Mouse (Mus musculus) hindbrain, embryonic 14.5 days (tissue): Measurements from ENCODE around the gene Col6a3. TPM values are rescaled to one million over a fixed set of nuclear protein-coding genes. Genes with fewer than 3 reads are reported as not detected.
A peak's percentile ranks its signal among the peaks of the same experiment; 100 is the strongest.

Source experiments
- ATAC-seq: fragments of 200-750 bp; cut with Nextera tagmentation; 2 replicates; pipeline ENCODE4 v1.8.0; 2017; ENCODE audit warnings: moderate number of reproducible peaks, mild to moderate bottlenecking, moderate TSS enrichment, moderate library complexity; ENCODE audit not compliant: low FRiP score
- DNase-seq: peaks from one replicate; pipeline ENCODE4 v3.0.0-alpha.2; 2015; ENCODE audit warnings: low spot score
- H3K27ac ChIP-seq: fragments of 300-500 bp; sonication (generic); 2 replicates; pipeline ENCODE4 v1.5.1; 2014; ENCODE audit warnings: mild to moderate bottlenecking, moderate library complexity
- H3K27me3 ChIP-seq: fragments of 300-500 bp; sonication (generic); 2 replicates; pipeline ENCODE4 v1.6.1; 2014; ENCODE audit warnings: mild to moderate bottlenecking, low read length, mixed read lengths; ENCODE audit not compliant: control insufficient read depth, insufficient read depth
- H3K36me3 ChIP-seq: fragments of 300-500 bp; sonication (generic); replicated peaks from 2 replicates; pipeline ENCODE4 v1.6.1; 2014; ENCODE audit not compliant: control insufficient read depth, insufficient read depth
- H3K4me1 ChIP-seq: fragments of 300-500 bp; sonication (generic); replicated peaks from 2 replicates; pipeline ENCODE4 v1.6.1; 2014; ENCODE audit warnings: antibody characterized with exemption, low read length, mixed read lengths; ENCODE audit not compliant: control insufficient read depth, insufficient read depth
- H3K4me2 ChIP-seq: fragments of 300-500 bp; sonication (generic); replicated peaks from 2 replicates; pipeline ENCODE4 v1.6.1; 2014; ENCODE audit warnings: mild to moderate bottlenecking, moderate library complexity
- H3K4me3 ChIP-seq: fragments of 300-500 bp; sonication (generic); replicated peaks from 2 replicates; pipeline ENCODE4 v1.5.1; 2014; ENCODE audit warnings: mild to moderate bottlenecking, low read length
- H3K9ac ChIP-seq: fragments of 300-500 bp; sonication (generic); 2 replicates; pipeline ENCODE4 v1.6.1; 2014
- H3K9me3 ChIP-seq: fragments of 300-500 bp; sonication (generic); 2 replicates; pipeline ENCODE4 v1.6.1; 2016; ENCODE audit warnings: low read length; ENCODE audit not compliant: control insufficient read depth
- WGBS: fragments of 180-500 bp; shearing (Covaris S2); extraction: QIAGEN DNeasy Blood & Tissue Kit; methylation state at CpG from one replicate; pipeline ENCODE4 v1.1.7; 2014; 5-methylcytosine and 5-hydroxymethylcytosine counted together
- polyA plus RNA-seq: library from polyadenylated mRNA; unstranded; fragments of >200 nt; fragmentation: Nextera tagmentation; extraction: Ambion mirVana; gene quantifications from 2 replicates; pipeline ENCODE4 v1.2.1, GENCODE M21; 2014

The Col6a3 gene
- polyA plus RNA-seq, 1 experiment from 2014 or later, result 11.9 TPM

- Histone ChIP-seq H3K9ac (no peak overlapping the region), H3K4me1 (no peaks in the 10 kb centered on the region; the same call in 1 of the 2 replicates), H3K27ac (peak overlapping the region; percentile 55), H3K9me3 (no peaks in the 10 kb centered on the region), H3K27me3 (no peaks in the 10 kb centered on the region), H3K36me3 (no peaks in the 10 kb centered on the region), H3K4me2 (0 out of 2 replicates have a peak overlapping the region, but pooled peaks have one; percentile 6), H3K4me3 (no peak overlapping the region)
- ATAC-seq, result peak; percentile 92
- 8% methylated on average over 10 of the region's 10 CpGs for WGBS
- DNase-seq, result peak; percentile 63
These were observed 68.1 kb downstream of the Col6a3 start for GRCm38 (mm10) chr1:90775477-90776241.

GRCm38 (mm10) chr1:90771172-90771571, 72.6 kb downstream of the Col6a3 start:
- no peaks in the 10 kb centered on the region for H3K9me3 ChIP-seq
- no peak overlapping the region for H3K4me2 ChIP-seq
- 60% methylated on average over 4 of the region's 4 CpGs for WGBS
- no peak overlapping the region for H3K4me3 ChIP-seq
- no peak for ATAC-seq
- H3K27ac ChIP-seq, result no peak overlapping the region
- H3K36me3 ChIP-seq, result no peaks in the 10 kb centered on the region
- H3K4me1 ChIP-seq, result no peaks in the 10 kb centered on the region; the same call in 1 of the 2 replicates
- no peak overlapping the region for H3K9ac ChIP-seq
- no peak for DNase-seq
- no peaks in the 10 kb centered on the region for H3K27me3 ChIP-seq

- H3K4me1 ChIP-seq, result no peaks in the 10 kb centered on the region
- H3K27ac ChIP-seq, result no peak overlapping the region
- 91% methylated on average over 7 of the region's 7 CpGs for WGBS
- H3K4me3 ChIP-seq, result no peak overlapping the region
- no peak for DNase-seq
- H3K36me3 ChIP-seq, result no peaks in the 10 kb centered on the region
- H3K9ac ChIP-seq, result no peak overlapping the region
- H3K4me2 ChIP-seq, result no peak overlapping the region
- H3K9me3 ChIP-seq, result no peaks in the 10 kb centered on the region
- no peaks in the 10 kb centered on the region for H3K27me3 ChIP-seq
- no peak for ATAC-seq
These were observed 73.7 kb downstream of the Col6a3 start for GRCm38 (mm10) chr1:90770027-90770426.

GRCm38 (mm10) chr1:90769301-90769700, 74.5 kb downstream of the Col6a3 start:
- 76% methylated on average over 7 of the region's 7 CpGs for WGBS
- H3K9me3 ChIP-seq, result no peaks in the 10 kb centered on the region
- H3K36me3 ChIP-seq, result no peaks in the 10 kb centered on the region
- no peaks in the 10 kb centered on the region for H3K4me1 ChIP-seq
- no peak overlapping the region for H3K4me2 ChIP-seq
- H3K27me3 ChIP-seq, result no peaks in the 10 kb centered on the region
- H3K4me3 ChIP-seq, result no peak overlapping the region
- no peak overlapping the region for H3K27ac ChIP-seq
- DNase-seq (no peak), ATAC-seq (no peak)
- no peak overlapping the region for H3K9ac ChIP-seq

- no peak overlapping the region for H3K4me2 ChIP-seq
- DNase-seq (no peak), ATAC-seq (no peak)
- H3K9me3 ChIP-seq, result no peaks in the 10 kb centered on the region
- H3K9ac ChIP-seq, result no peak overlapping the region
- 92% methylated on average over 4 of the region's 4 CpGs for WGBS
- H3K4me3 ChIP-seq, result no peak overlapping the region
- H3K4me1 ChIP-seq, result peaks cover 13% of the 10 kb centered on the region
- H3K27ac ChIP-seq, result no peak overlapping the region
- H3K36me3 ChIP-seq, result no peaks in the 10 kb centered on the region
- H3K27me3 ChIP-seq, result no peaks in the 10 kb centered on the region
These were observed 85.6 kb downstream of the Col6a3 start for GRCm38 (mm10) chr1:90758091-90758673.

GRCm38 (mm10) chr1:90753869-90754563, 89.8 kb downstream of the Col6a3 start:
- H3K4me1 ChIP-seq, result peaks cover 13% of the 10 kb centered on the region
- peak; percentile 56 for DNase-seq
- H3K4me2 ChIP-seq, result 0 out of 2 replicates have a peak overlapping the region, but pooled peaks have one; percentile 2
- H3K9ac ChIP-seq, result no peak overlapping the region
- no peaks in the 10 kb centered on the region for H3K36me3 ChIP-seq
- peak overlapping the region; percentile 48; the same call in 1 of the 2 replicates for H3K27ac ChIP-seq
- peak; percentile 24; the same call in 1 of the 2 replicates for ATAC-seq
- H3K4me3 ChIP-seq, result no peak overlapping the region
- 36% methylated on average over 17 of the region's 17 CpGs for WGBS
- H3K27me3 ChIP-seq, result no peaks in the 10 kb centered on the region
- H3K9me3 ChIP-seq, result no peaks in the 10 kb centered on the region

- ATAC-seq (no peak), DNase-seq (no peak)
- H3K27ac ChIP-seq, result no peak overlapping the region
- no peak overlapping the region for H3K4me2 ChIP-seq
- H3K4me1 ChIP-seq, result peaks cover 13% of the 10 kb centered on the region
- H3K36me3 ChIP-seq, result no peaks in the 10 kb centered on the region
- no peaks in the 10 kb centered on the region for H3K27me3 ChIP-seq
- H3K9ac ChIP-seq, result no peak overlapping the region
- no peak overlapping the region for H3K4me3 ChIP-seq
- no peaks in the 10 kb centered on the region for H3K9me3 ChIP-seq
- 88% methylated on average over 4 of the region's 4 CpGs for WGBS
These were observed 92.5 kb downstream of the Col6a3 start for GRCm38 (mm10) chr1:90751221-90751620.

- H3K4me1 ChIP-seq, result peaks cover 15% of the 10 kb centered on the region
- H3K36me3 ChIP-seq, result no peaks in the 10 kb centered on the region
- H3K4me3 ChIP-seq, result no peak overlapping the region
- ATAC-seq (no peak), DNase-seq (no peak)
- H3K9me3 ChIP-seq, result no peaks in the 10 kb centered on the region
- no peak overlapping the region for H3K27ac ChIP-seq
- WGBS, result 66% methylated on average over 8 of the region's 8 CpGs
- no peaks in the 10 kb centered on the region for H3K27me3 ChIP-seq
- H3K4me2 ChIP-seq, result no peak overlapping the region
- H3K9ac ChIP-seq, result no peak overlapping the region
These were observed 93.6 kb downstream of the Col6a3 start for GRCm38 (mm10) chr1:90750169-90750568.

- Histone ChIP-seq H3K9ac (no peak overlapping the region), H3K4me2 (no peak overlapping the region), H3K4me3 (no peak overlapping the region), H3K27me3 (no peaks in the 10 kb centered on the region), H3K36me3 (no peaks in the 10 kb centered on the region), H3K4me1 (peaks cover 15% of the 10 kb centered on the region), H3K27ac (no peak overlapping the region), H3K9me3 (no peaks in the 10 kb centered on the region)
- 63% methylated on average over 4 of the region's 4 CpGs for WGBS
- DNase-seq (no peak), ATAC-seq (no peak)
These were observed 95.2 kb downstream of the Col6a3 start for GRCm38 (mm10) chr1:90748544-90748943.
